Mouse (Mus musculus) lung, postnatal 0 days (tissue): ENCODE data around the gene Osbpl7.

Experiments
- CTCF ChIP-seq: IDR thresholded peaks from 2 replicates; pipeline ENCODE4 v1.5.1; 2016; ENCODE audit warnings: antibody characterized with exemption, mild to moderate bottlenecking
- EP300 ChIP-seq: IDR thresholded peaks from 2 replicates; pipeline ENCODE4 v1.6.1; 2016; ENCODE audit warnings: antibody characterized with exemption, mild to moderate bottlenecking, control low read depth

GRCm38 (mm10) chr11:97094600-97094999 is 44.2 kb downstream of the Osbpl7 start:
- no peak for TF ChIP-seq CTCF
- no peak for TF ChIP-seq EP300
